Mouse (Mus musculus) CH12.LX (cell line): ENCODE data around the gene Chac2.

Source experiments
- CTCF ChIP-seq, 2 experiments: IDR thresholded peaks in 1 of 2; conservative IDR thresholded peaks in 1 of 2; 2 replicates each; pipeline ENCODE4 v1.5.1; 2011 to 2012; ENCODE audit warnings: low read depth in 2 of 2, low read length in 2 of 2, improper control_type of control experiment in 1 of 2, inconsistent platforms in 1 of 2, mild to moderate bottlenecking in 1 of 2, moderate library complexity in 1 of 2
- E2F4 ChIP-seq: IDR thresholded peaks from 2 replicates; pipeline ENCODE4 v1.6.1; 2011; ENCODE audit warnings: low read depth, low read length, improper control_type of control experiment; ENCODE audit not compliant: insufficient replicate concordance
- ZC3H11A ChIP-seq: IDR thresholded peaks from 2 replicates; pipeline ENCODE4 v1.6.1; 2012; ENCODE audit warnings: low read depth, mild to moderate bottlenecking, inconsistent platforms, low read length, improper control_type of control experiment
- ZMIZ1 ChIP-seq: IDR thresholded peaks from 2 replicates; pipeline ENCODE4 v1.6.1; 2012; ENCODE audit warnings: low read depth, mild to moderate bottlenecking, inconsistent platforms, low read length, improper control_type of control experiment
- ZNF384 ChIP-seq: IDR thresholded peaks from 2 replicates; pipeline ENCODE4 v1.6.1; 2012; ENCODE audit warnings: low read depth, low read length, improper control_type of control experiment, inconsistent platforms

DNA sequence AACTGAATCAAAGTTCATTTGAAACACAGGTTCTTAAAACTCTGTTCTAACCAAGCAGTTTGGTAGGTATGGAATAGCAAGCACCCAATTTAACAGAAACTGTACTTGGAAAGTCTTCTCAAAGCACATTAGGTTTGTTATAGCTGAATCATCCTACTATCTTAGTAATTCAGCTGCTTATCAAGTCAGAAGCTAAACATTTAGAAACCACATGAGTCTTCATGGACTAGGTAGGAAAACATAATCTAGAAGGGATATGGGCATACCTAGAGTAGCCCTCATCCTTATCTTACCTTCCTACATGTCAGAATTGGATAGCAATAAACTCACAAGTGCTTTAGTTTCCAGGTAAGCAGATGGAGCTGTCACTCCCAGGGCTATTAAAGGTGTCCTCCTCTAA lies 58.1 kb downstream of the Chac2 start:
- TF ChIP-seq ZNF384 (no peak), ZC3H11A (no peak), CTCF (conservative IDR thresholded peaks at IDR 0.05 in 1 of 2, IDR thresholded peaks at IDR 0.05 in 1 of 2; ENCODE audit: low read depth in 2 of 2, low read length in 2 of 2) (no peak), E2F4 (no peak), ZMIZ1 (no peak)
